Mouse (Mus musculus) MN1 (cell line): Measurements from ENCODE around the gene P3h3.
A peak's percentile ranks its signal among the peaks of the same experiment; 100 is the strongest.
"Not testable (repeated sequence)": the region's sequence is repeated elsewhere in the genome, so short reads cannot be mapped to it uniquely, and the experiment has no call there.

ENCODE experiments used
- DNase-seq: peaks from one replicate; pipeline ENCODE4 v3.0.0-alpha.2; 2016; ENCODE audit warnings: low spot score

Gene P3h3

GRCm38 (mm10) chr6:124831199-124831598 is 26.4 kb downstream of the P3h3 start:
- not testable (repeated sequence) for DNase-seq

- DNase-seq: peak; percentile 96
Measured at GRCm38 (mm10) chr6:124829799-124830700, 27.5 kb downstream of the P3h3 start.

DNA sequence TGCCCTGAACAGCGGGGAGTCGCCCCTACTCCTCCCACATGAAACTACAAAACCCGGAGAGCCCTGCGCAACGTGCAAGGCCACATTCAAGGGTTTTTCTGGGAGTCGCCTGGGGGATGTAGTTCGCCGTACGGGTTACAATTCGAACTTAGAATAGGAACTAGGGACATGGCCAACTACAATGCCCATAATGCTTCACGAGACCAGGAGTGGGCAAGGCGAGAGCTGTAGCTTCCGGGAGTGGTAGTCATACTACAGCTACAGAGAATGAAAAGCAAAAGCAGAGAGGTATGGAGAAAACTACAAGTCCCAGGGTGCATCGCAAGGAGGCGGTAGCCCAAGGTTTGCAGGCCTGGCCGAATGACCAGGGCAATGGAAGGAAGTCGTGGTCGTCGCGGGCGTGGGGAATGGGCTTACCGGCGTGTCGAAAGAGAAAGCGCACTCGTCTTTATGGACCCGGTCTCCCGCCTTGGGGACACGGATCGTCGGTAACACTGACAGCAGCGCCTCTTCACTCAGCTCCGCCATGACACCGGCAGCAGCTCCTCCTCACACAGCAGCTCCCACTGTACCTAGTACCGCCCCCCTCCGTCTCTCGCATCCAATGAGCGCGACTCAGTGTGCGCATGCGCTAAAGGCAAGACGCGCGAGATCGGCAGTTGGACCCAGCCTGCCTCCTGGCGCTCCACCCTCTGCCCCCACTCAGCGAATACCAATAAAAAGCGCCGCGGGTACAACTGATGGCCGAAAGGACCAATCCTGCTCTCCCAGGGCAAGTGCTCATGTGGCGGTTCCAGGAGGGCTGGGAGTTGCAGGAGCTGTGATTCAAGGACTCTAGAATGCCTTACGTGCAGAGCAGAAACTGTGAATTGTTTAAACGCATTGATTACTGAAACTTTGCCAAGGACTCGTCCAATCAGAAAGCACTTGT is 28.4 kb downstream of the P3h3 start, which contains the start of the genes Usp5 and Cdca3:
Gene Usp5, minus strand, starts transcription at position 617 of the 931 bp plus-strand sequence.
Gene Cdca3, plus strand, starts transcription at position 680 of the 931 bp plus-strand sequence.
- peak; percentile 99 for DNase-seq

DNA sequence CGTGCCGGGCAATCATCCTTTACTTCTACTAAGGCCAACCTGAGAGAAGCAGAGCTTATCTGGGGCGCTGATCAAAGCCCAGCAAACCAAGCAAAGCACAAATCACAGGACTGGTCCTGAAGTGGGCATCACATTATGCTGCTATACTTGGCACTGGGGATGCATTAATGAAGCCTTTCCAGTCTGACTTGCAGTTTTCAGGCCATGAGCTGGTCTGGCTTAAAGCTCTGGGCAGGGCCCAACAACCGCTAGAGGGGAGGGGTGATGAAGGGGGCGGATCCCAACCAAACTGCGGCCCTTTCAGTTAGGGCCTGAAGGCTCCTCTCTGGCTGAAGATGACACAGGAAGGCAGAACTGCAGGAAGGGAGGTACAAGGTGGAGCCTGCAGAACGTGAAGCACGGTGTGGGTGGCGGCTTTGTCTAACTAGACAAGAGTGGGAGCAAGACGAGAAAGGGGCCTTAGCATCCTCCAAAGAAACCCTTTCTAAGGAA is 29.4 kb downstream of the P3h3 start:
- peak; percentile 82 for DNase-seq

- no peak for DNase-seq
Measured at GRCm38 (mm10) chr6:124822049-124822448, 35.5 kb downstream of the P3h3 start.

GRCm38 (mm10) chr6:124820891-124821290 is 36.7 kb downstream of the P3h3 start:
- DNase-seq: no peak

GRCm38 (mm10) chr6:124817971-124818370 is 39.6 kb downstream of the P3h3 start:
- no peak for DNase-seq

GRCm38 (mm10) chr6:124817563-124817962 is 40.0 kb downstream of the P3h3 start:
- DNase-seq: no peak

DNA sequence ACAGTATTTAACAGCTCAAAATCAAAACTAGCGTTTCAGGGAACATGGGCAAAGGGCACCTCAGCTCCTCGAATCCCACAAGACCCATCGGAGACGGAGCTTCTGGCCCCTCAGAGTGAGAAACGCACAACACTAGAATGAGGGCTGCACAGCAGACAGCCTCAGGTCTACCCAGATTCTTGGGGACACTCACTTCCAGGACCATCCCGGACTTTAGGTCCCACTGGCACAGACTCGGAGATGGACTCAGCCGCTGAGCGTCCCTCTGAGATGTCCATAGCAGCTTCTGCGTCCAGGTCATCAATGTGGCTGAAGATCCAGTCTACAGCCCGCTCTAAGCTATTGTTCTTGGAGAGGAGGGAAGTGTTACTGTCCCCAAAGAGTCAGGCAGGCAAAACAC is 40.4 kb downstream of the P3h3 start:
- DNase-seq: no peak

GRCm38 (mm10) chr6:124816611-124817010 is 40.9 kb downstream of the P3h3 start:
- no peak for DNase-seq

DNA sequence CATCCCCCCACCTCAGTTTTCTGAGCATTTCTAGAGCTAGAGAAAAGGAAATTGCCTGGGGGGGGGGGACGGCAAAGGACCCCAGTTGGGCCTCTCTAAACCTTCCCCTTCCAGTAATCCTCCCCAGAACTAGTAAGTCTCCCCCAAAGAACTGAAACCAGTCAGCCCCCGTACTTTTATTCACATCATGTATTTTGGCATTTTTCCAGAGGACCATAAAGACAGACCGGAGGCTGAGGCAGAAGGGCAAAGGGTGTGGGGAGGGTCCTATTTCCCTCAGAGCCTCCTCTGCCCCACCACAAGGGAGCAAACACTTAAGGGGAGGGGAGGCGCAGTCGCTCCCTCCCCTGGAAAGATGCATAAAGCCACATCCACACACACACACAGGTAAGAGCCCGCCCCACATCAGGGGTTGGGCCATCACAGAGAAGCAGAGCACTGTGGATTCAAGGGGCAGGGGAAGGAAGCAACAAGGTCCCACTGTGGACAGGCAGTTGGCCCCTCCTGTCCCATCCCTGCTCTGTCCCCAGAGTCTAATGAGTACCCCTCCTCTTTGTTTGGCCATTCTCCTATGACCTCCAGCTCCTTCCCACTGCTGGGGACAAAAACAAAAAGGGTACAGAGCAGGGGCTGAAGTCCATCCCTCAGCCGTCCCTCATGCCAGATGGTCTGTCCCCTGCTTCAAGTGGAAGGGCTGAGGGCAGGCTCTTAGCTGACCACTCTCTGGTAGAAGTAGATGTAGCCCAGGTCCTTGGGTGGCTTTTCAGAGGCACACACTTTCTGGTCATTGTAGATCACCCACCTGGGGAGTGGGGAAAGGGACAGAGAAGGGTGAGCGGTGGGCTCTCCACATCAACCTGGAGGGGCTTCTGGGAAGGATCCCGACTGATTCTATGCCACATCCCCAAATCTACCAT is 42.4 kb downstream of the P3h3 start:
- DNase-seq: no peak

- no peak for DNase-seq
Measured at GRCm38 (mm10) chr6:124814448-124814847, 43.1 kb downstream of the P3h3 start.

GRCm38 (mm10) chr6:124813933-124814332 is 43.6 kb downstream of the P3h3 start, which contains the start of gene Tpi1:
Tpi1 (minus strand) TSS chr6:124814296.
- DNase-seq: peak; percentile 92

GRCm38 (mm10) chr6:124813496-124813895 is 44.1 kb downstream of the P3h3 start:
- peak; percentile 56 for DNase-seq

DNA sequence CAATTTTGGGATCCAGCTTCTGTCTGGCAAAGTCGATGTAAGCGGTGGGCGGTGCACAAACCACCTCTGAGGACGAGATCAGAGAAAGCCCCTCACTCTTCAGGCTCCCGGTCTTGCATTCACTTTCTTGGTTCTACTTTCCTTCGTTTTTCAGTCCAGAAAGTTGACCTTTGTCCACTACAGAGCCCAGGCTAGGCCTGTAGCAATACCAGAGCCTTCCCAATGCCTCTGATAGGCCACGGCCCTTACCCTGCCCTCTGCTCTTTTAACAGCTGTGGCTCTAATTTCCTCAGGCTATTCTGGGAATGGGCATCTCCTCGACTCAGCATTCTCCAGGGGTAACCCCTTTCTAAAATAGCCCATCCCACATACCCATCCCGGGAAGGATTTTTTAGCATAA is 44.7 kb downstream of the P3h3 start:
- DNase-seq: no peak

DNA sequence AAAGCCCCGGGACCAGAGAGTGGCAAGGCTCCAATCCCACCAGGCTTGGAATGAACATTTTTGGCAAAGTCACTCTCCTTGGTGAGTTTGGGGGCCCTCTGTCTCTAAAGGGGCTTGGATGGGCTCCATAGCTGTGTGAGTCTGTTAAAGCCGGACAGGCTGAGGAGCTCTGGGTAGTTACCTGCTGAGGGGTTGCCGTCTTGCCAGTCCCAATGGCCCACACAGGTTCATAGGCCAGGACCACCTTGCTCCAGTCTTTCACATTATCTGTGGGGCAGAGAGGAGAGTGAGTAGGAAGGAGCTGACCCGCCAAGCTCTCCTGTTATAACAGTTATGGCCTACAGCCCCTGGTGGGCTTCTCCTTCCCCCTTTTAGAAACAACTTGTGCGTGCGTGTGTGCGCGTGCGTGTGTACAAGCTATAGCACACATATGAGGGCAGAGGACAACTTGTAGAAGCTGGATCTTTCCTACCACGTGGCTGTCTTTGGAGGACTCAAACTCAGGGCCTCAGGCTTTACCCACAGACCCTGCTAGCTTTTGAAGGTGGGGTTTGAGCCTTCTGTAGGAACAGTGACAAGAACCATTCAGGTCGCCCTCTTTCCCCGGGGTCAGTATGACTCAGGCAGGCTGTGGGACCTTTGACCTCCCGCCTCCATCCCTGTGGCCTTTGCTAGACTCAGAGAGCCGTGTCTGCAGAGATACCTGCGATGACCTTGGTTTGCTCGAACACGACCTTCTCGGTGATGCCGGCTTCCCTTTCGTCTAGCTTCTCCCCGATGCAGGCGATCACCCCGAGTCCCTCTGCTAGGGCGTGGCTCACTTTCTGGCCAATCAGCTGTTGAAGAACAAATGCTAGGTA is 45.6 kb downstream of the P3h3 start:
- DNase-seq: no peak

GRCm38 (mm10) chr6:124811403-124811665 is 46.2 kb downstream of the P3h3 start:
- DNase-seq: no peak

DNA sequence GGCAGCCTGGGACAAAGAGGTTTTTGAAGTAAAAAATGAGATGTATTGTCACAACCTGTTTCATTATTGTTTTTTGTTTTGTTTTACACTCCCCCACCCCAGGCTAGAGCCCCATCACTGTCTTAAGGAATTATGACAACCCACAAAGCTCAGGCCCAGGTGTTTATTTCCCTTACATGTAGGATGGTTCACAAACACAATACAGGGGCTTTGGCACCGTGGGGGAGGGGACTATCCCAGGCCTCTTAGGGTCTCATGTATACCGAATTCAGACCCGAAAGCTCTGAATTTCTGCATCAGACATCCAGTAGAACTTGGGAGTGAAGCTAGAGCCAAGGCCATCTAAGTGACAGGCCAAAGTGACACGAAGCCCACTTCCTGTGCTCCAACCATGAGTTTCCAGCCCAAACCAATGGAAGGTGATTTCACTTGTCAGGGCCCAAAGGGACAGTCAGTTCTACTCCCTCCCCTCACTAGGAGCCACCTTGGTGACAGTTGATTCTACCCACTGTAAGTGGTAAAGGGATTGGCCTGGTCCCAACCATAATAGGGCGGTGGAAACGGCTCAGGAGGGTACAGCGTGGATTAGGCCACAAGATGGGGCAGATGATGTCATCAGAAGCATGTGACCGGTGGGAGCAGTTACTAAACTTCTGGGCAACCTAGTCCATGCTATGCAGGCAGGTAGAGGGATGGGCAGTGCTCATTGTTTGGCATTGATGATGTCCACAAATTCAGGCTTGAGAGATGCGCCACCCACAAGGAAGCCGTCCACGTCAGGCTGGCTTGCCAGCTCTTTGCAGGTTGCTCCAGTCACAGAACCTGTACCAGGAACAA is 46.8 kb downstream of the P3h3 start:
- not testable (repeated sequence) for DNase-seq

DNA sequence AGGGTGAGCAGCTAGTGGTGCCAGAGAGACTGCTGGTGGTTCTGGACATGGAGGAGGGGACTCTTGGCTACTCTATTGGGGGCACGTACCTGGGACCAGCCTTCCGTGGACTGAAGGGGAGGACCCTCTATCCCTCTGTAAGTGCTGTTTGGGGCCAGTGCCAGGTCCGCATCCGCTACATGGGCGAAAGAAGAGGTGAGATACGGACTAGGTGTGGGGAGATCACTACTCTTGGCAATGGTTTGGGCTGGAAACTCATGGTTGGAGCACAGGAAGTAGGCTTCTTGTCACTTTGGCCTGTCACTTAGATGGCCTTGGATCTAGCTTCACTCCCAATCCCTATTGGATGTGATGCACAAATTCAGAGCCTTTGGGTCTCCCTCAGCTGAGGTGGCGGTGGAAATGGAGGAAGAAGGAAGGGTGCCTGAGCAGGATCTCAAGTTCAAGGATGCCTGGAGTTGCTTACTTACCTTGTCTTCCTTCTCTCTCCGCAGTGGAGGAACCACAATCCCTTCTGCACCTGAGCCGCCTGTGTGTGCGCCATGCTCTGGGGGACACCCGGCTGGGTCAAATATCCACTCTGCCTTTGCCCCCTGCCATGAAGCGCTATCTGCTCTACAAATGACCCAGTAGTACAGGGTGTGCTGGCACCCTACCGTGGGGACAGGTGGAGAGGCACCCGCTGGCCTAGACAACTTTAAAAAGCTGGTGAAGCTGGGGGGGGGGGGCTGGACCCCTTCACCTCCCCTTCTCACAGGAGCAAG is 47.6 kb downstream of the P3h3 start:
- DNase-seq: no peak
